ENCODE assay signal across 8 mouse cellular contexts in genomic region chr1:40797348-40797747, GRCm38 (mm10). TPM values are rescaled to one million over a fixed set of nuclear protein-coding genes. Genes with fewer than 3 reads are reported as not detected.
DNase-seq lines count a peak whose midpoint lies in the region; ATAC-seq and TF ChIP-seq lines count a peak whose summit lies in the region.

No protein-coding gene starts in this region.

- peak; percentile 93 for TF ChIP-seq CTCF in heart, adult 2 months (IDR thresholded peaks at IDR 0.05)
- peak; percentile 83 for TF ChIP-seq CTCF in lung, postnatal 0 days (IDR thresholded peaks at IDR 0.05)

- H3K79me2 ChIP-seq in heart, adult 2 months (replicated peaks; ENCODE audit: control insufficient read depth, insufficient read depth, low read length) = no peaks in the 10 kb centered on the region

- H3K9me3 ChIP-seq in heart, embryonic 12.5 days (replicated peaks) = no peaks in the 10 kb centered on the region
- no peaks in the 10 kb centered on the region for H3K9me3 ChIP-seq in lung, postnatal 0 days (ENCODE audit: low read length)

- intact Hi-C loops in heart, adult 2 months (cut with DNase I) = no loop called here

- no peaks in the 10 kb centered on the region for H3K36me3 ChIP-seq in heart, adult 2 months (ENCODE audit: control insufficient read depth, insufficient read depth, low read length)
- no peaks in the 10 kb centered on the region for H3K36me3 ChIP-seq in heart, embryonic 12.5 days
- no peaks in the 10 kb centered on the region for H3K36me3 ChIP-seq in lung, postnatal 0 days (ENCODE audit: insufficient read depth, low read length)

- 0 out of 2 replicates have a peak, but pooled peaks cover 1% of the 10 kb centered on the region for H3K4me1 ChIP-seq in heart, adult 2 months (ENCODE audit: control insufficient read depth, insufficient read depth, low read length)
- no peaks in the 10 kb centered on the region for H3K4me1 ChIP-seq in heart, embryonic 12.5 days (replicated peaks)
- no peaks in the 10 kb centered on the region for H3K4me1 ChIP-seq in lung, postnatal 0 days (ENCODE audit: insufficient read depth, low read depth, low read length)

- no peak overlapping the region for H3K4me2 ChIP-seq in heart, embryonic 12.5 days
- H3K4me2 ChIP-seq in lung, postnatal 0 days (replicated peaks; ENCODE audit: low read depth, low read length) = no peak overlapping the region

- 12% methylated on average over 5 of the region's 5 CpGs for WGBS in heart, adult 2 months
- 12% methylated on average over 5 of the region's 5 CpGs for WGBS in heart, embryonic 12.5 days
- 9% methylated on average over 5 of the region's 5 CpGs for WGBS in lung, postnatal 0 days

- H3K4me3 ChIP-seq in heart, adult 2 months = no peak overlapping the region
- H3K4me3 ChIP-seq in heart, embryonic 12.5 days = no peak overlapping the region
- no peak overlapping the region for H3K4me3 ChIP-seq in lung, postnatal 0 days (ENCODE audit: low read depth, low read length)

- TF ChIP-seq POLR2A in heart, adult 2 months (IDR thresholded peaks at IDR 0.05; ENCODE audit: insufficient read depth, low read depth, low read length) = no peak

- no peak overlapping the region for H3K9ac ChIP-seq in heart, adult 2 months (ENCODE audit: low read depth, low read length)
- H3K9ac ChIP-seq in heart, embryonic 12.5 days = no peak overlapping the region
- H3K9ac ChIP-seq in lung, postnatal 0 days (replicated peaks; ENCODE audit: low read depth) = no peak overlapping the region

- H3K27me3 ChIP-seq in heart, adult 2 months (ENCODE audit: control insufficient read depth, insufficient read depth, low read length) = no peaks in the 10 kb centered on the region
- H3K27me3 ChIP-seq in heart, embryonic 12.5 days (replicated peaks) = no peaks in the 10 kb centered on the region
- H3K27me3 ChIP-seq in lung, postnatal 0 days (replicated peaks; ENCODE audit: insufficient read depth, low read length) = no peaks in the 10 kb centered on the region

- DNase-seq in heart, adult 2 months = peak; percentile 58 to 64
- DNase-seq in cerebellum, postnatal 4 days (ENCODE audit: low spot score in 2 of 2) = peak; percentile 36 to 68
- peak; percentile 34 to 85 for DNase-seq in layer of hippocampus, adult 18-20 months (ENCODE audit: low spot score in 2 of 2)
- peak; percentile 70 for DNase-seq in lung, postnatal 0 days (ENCODE audit: low spot score)
- peak; percentile 69 for DNase-seq in skeletal muscle tissue, adult 2 months (ENCODE audit: low read depth, low spot score)

- H3K27ac ChIP-seq in heart, adult 2 months = no peak overlapping the region
- no peak overlapping the region for H3K27ac ChIP-seq in heart, embryonic 12.5 days (ENCODE audit: poor library complexity, severe bottlenecking)
- H3K27ac ChIP-seq in lung, postnatal 0 days (ENCODE audit: low read length) = no peak overlapping the region

- no peak for ATAC-seq in heart, embryonic 12.5 days (ENCODE audit: insufficient number of reproducible peaks, low FRiP score)
- peak; percentile 63 for ATAC-seq in activated CD4-positive, CD25-positive, alpha-beta regulatory T cell, adult 4 months
- peak; percentile 93 for ATAC-seq in granulocyte monocyte progenitor cell, adult 5-6 weeks (replicated peaks; ENCODE audit: poor library complexity, severe bottlenecking)
- ATAC-seq in lung, postnatal 0 days = peak; percentile 53

- 0 out of 2 replicates have a peak, but pooled peaks have one; percentile 26 for TF ChIP-seq EP300 in heart, adult 2 months (IDR thresholded peaks at IDR 0.05; ENCODE audit: insufficient read depth, low read depth, low read length)
- no peak for TF ChIP-seq EP300 in lung, postnatal 0 days (IDR thresholded peaks at IDR 0.05)

RNA-seq across cellular contexts. Expression of gene Mfsd9, which starts 6.9 kb away (rescaled TPM):
- under 1 TPM; 0.52 to 0.57 TPM for total RNA-seq in heart, adult 2 months (2021)
- polyA plus RNA-seq in heart, adult 2 months (2012; rRNA removed) = 0.72 and 1.3 TPM in 2 replicates
- polyA plus RNA-seq in heart, embryonic 12.5 days (2016; fragmentation: Nextera tagmentation; extraction: Ambion mirVana) = 1.7 and 2.1 TPM in 2 replicates
- polyA plus RNA-seq in activated CD4-positive, CD25-positive, alpha-beta regulatory T cell, adult 4 months (2017; shearing (Covaris generic)) = 1 to 10 TPM in 1 of 2 experiments, under 1 TPM in 1; 0.81 to 1.1 TPM
- 1.1 and 1.6 TPM in 2 replicates for total RNA-seq in granulocyte monocyte progenitor cell, adult 5-6 weeks (2014; fragmentation: Nextera tagmentation)
- total RNA-seq in granulocyte monocyte progenitor cell, adult 5-6 weeks (2017) = 0.88 and 1.2 TPM in 2 replicates
- total RNA-seq in layer of hippocampus, adult 18-20 months (2021) = 1 to 10 TPM; 4.9 to 5.1 TPM
- 2.4 and 3.0 TPM in 2 replicates for polyA plus RNA-seq in lung, postnatal 0 days (2015; fragmentation: Nextera tagmentation; extraction: Ambion mirVana)

RNA-seq across cellular contexts. Expression of gene Tmem182, which starts 8.1 kb away (rescaled TPM):
- 100 to 1,000 TPM; 142 to 178 TPM for total RNA-seq in heart, adult 2 months (2021)
- 89.5 and 174 TPM in 2 replicates for polyA plus RNA-seq in heart, adult 2 months (2012; rRNA removed)
- polyA plus RNA-seq in heart, embryonic 12.5 days (2016; fragmentation: Nextera tagmentation; extraction: Ambion mirVana) = 21.1 and 22.9 TPM in 2 replicates
- not detected for polyA plus RNA-seq in activated CD4-positive, CD25-positive, alpha-beta regulatory T cell, adult 4 months (2017; shearing (Covaris generic))
- total RNA-seq in granulocyte monocyte progenitor cell, adult 5-6 weeks (2014; fragmentation: Nextera tagmentation) = not detected in 2 replicates
- total RNA-seq in granulocyte monocyte progenitor cell, adult 5-6 weeks (2017) = not detected in 2 replicates
- total RNA-seq in layer of hippocampus, adult 18-20 months (2021) = under 1 TPM in 1 of 2 experiments, not detected in 1; 0.30 TPM
- 0.57 and 1.1 TPM in 2 replicates for polyA plus RNA-seq in lung, postnatal 0 days (2015; fragmentation: Nextera tagmentation; extraction: Ambion mirVana)

Comparison
In these comparisons a context has a peak if more than half of its experiments do, and no peak if none do; other contexts are left out.
1. RNA of gene Tmem182, which starts 8.1 kb away (polyA plus RNA-seq): 89.5 to 174 TPM in heart, adult 2 months and 21.1 to 22.9 TPM in heart, embryonic 12.5 days; 0.57 to 1.1 TPM in lung, postnatal 0 days and not detected in activated CD4-positive, CD25-positive, alpha-beta regulatory T cell, adult 4 months; every median in the first group is over 10 times any median in the second.
2. Peak in every context shown above with its lines, with median percentiles within 50 percentile points of each other: DNase-seq.